Mouse (Mus musculus): ENCODE measurements around the gene Tmem202. TPM values are rescaled to one million over a fixed set of nuclear protein-coding genes. Genes with fewer than 3 reads are reported as not detected.
A peak's percentile ranks its signal among the peaks of the same experiment; 100 is the strongest.

Gene Tmem202
- total RNA-seq, 4 experiments from 2014 or later: 0.40 to 0.91 (median 0.79) TPM

DNA sequence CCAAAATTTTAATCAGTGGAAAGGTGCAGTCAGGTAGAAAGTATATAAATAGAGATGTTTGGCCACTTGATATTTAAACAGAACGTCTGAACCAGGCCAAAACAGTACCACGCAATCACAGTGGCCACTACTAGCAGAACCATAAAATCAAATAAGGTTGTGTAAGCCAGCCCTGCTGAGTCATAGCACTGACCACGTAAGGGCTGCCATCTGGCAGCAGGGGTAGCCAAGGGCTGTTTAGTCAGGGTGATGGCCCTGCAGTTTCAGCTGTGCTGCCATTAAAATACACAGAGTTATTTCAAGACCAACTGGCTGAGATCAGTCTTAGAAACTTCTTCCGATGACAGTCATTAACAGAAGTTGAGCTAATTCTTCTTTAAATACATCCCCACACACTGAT, 5.8 kb downstream of the Tmem202 start:
- peak; percentile 54 for DNase-seq (ENCODE audit: low spot score)

DNA sequence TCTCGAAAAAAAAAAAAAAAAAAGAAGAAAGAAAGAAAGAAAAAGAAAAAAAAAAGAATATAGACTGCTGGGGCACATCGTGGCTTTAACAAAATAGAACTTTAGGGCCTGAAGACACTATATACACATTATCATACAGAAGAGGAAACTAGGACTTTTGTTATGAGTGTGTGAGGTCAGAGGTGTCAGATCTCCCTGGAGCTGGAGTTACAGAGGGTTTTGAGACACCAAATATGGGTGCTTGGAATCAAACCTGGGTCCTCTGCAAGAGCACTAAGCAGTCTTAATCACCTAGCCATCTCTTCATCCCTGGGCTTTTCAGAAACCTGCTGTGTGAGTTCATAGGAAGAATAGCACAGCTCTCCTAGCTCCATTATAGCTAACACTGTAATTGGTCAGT, 6.2 kb downstream of the Tmem202 start:
- no peak for DNase-seq (ENCODE audit: low spot score)

GRCm38 (mm10) chr9:59531645-59532044, 8.0 kb downstream of the Tmem202 start:
- no peak for DNase-seq (ENCODE audit: low spot score)

GRCm38 (mm10) chr9:59528274-59528673, 11.4 kb downstream of the Tmem202 start:
- DNase-seq (ENCODE audit: low spot score): no peak

DNA sequence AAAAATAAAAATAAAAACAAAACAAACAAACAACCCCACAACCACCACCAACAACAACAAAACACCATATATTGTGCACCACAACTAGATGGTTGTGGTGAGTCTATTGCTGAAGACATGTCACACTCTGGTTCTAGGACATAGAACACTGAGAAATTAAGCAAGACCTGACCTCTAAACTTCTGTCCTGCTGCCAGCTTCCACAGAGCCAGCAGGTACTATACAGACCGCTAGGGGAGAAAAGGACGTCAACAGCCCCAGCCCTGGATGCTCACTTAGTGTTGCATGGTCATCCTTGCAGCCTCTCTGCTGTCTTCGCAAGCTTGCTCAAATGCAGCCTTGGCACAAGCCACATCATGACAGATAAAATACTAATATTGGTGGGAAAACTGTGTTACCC, 12.1 kb downstream of the Tmem202 start:
- DNase-seq (ENCODE audit: low spot score): no peak

DNA sequence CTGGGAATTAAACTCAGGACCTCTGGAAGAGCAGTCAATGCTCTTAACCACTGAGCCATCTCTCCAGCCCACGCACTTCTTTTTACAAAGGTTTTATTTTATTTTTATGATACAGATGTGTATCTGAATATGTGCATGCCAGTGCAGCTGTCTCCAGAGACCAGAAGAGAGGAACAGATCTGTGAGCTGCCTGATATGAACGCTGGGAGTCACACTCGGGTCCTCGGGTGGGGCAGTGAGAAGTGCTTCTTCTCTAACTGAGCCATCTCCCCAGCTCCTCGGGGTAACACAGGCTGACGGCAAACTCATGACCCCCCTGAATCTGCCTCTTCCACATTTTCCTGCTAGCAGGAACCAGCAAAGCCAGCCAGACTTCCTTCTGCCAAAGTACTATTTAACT, 12.9 kb downstream of the Tmem202 start:
- no peak for DNase-seq (ENCODE audit: low spot score)

DNA sequence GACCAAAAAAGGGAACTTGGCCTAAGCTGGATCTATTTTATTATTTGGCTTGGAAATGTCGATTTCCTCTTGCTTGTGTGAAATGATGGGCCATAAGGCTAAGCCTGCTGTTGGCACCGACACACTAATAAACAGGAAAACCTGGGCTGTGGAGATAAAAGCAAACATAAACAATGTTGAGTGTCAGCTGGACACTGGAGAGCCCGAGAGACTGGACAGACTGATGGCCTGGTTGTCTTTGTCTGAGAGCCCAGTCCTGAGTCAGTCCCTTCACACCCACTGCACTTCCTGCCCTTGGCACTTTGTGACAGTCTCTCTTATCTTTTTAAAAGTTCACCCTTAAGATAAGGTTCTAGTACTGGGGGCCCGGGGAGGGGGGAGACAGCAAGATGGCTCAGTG, 16.7 kb downstream of the Tmem202 start:
- DNase-seq (ENCODE audit: low spot score): no peak

- DNase-seq (ENCODE audit: low spot score): no peak
Observed at GRCm38 (mm10) chr9:59519396-59519795, 20.3 kb downstream of the Tmem202 start.

DNA sequence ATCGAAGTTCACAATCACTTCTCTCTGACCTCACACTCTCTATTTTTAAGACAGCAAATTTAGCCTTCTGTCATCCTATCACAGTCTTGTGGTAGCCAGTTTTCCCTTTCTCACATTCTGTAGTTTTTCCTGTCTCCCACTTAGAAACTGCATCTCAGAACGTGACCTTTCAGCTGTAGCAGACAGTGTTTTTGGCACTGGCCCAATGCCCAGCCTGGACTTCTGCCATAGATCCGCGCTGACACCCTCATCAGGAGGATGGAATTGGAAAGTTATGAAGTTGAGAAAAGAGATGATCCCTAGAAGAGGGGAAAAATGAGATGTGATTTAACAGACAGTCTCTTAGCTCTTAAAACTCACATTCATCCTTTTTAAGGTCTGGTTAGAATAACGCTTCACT, 20.7 kb downstream of the Tmem202 start:
- DNase-seq (ENCODE audit: low spot score): no peak

- DNase-seq (ENCODE audit: low spot score): no peak
Observed at GRCm38 (mm10) chr9:59517127-59517526, 22.5 kb downstream of the Tmem202 start.

- DNase-seq (ENCODE audit: low spot score): no peak
Observed at GRCm38 (mm10) chr9:59515069-59515468, 24.6 kb downstream of the Tmem202 start.

- DNase-seq (ENCODE audit: low spot score): no peak
Observed at GRCm38 (mm10) chr9:59512381-59512780, 27.3 kb downstream of the Tmem202 start.

GRCm38 (mm10) chr9:59508146-59508545, 31.5 kb downstream of the Tmem202 start:
- no peak for DNase-seq (ENCODE audit: low spot score)

GRCm38 (mm10) chr9:59487331-59487730, 52.3 kb downstream of the Tmem202 start:
- no peak for DNase-seq (ENCODE audit: low spot score)

- peak; percentile 96 for DNase-seq (ENCODE audit: low spot score)
Observed at GRCm38 (mm10) chr9:59486549-59487065, 53.0 kb downstream of the Tmem202 start, which contains the start of gene Arih1. Gene Arih1, minus strand, starts transcription at chr9:59486618.

DNA sequence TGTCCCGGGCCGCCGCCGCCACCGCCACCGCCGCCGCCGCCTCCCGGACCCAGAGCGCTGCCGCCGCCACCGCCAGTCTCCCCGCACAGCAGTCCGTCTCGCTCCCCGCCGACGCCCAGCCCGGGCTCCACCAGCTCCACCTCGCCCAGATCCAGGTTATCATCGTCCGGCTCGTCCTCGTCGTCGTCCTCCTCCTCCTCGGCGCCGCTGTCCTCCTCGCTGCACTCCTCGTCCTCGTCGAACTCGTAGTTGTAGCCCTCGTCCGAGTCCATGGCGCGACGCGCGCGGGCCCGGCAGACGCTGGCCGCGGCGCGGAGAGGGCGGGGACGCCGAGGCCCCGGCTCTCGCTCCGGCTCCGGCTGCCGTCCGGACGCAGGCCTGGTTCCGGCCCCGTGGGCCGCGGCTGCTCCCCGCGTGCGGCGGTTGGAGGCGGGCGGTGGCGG, 53.5 kb downstream of the Tmem202 start:
- no peak for DNase-seq (ENCODE audit: low spot score)

- peak; percentile 56 for DNase-seq (ENCODE audit: low spot score)
Observed at GRCm38 (mm10) chr9:59485511-59486075, 54.1 kb downstream of the Tmem202 start.

- DNase-seq (ENCODE audit: low spot score): no peak
Observed at GRCm38 (mm10) chr9:59484760-59485159, 54.9 kb downstream of the Tmem202 start.

GRCm38 (mm10) chr9:59482419-59482818, 57.2 kb downstream of the Tmem202 start:
- no peak for DNase-seq (ENCODE audit: low spot score)

DNA sequence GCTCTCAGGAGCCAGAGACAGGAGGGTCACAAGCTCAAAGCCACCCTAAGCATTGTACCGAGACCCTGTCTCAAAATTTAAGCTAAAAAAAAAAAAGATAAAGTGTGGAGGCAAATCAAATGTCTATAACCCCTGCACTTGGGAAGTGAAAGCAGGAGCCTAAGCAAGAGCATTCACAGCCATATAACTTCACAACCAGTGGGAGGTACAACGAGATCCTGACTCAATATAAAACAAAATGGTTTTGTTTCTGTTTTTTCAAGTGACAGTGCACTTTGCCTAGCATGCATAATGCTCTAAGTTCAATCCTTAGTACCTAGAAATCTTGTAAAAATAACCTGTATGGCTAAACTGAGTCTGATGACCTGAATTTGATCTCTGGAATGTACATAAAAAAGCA, 63.0 kb downstream of the Tmem202 start:
- DNase-seq (ENCODE audit: low spot score): no peak

DNA sequence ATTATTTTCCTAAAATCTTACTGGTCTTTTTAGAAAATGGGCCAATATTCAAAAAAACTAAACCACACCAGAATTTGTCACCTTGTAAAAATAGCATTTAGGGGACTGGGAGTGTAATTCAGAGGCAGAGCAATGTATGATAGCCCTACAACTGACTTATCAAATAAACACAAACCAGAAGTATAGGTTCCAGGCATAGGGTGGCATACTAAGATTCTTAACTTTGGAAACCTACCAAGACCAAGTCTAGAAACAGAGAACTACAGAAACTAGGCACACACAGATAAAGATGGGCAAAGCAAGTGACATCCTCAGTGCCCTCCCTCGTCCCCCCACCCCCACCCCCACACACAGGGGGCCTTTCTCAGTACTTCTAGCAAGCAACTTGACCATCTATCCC, 64.8 kb downstream of the Tmem202 start:
- no peak for DNase-seq (ENCODE audit: low spot score)

- DNase-seq (ENCODE audit: low spot score): no peak
Observed at GRCm38 (mm10) chr9:59473171-59473570, 66.5 kb downstream of the Tmem202 start.

DNA sequence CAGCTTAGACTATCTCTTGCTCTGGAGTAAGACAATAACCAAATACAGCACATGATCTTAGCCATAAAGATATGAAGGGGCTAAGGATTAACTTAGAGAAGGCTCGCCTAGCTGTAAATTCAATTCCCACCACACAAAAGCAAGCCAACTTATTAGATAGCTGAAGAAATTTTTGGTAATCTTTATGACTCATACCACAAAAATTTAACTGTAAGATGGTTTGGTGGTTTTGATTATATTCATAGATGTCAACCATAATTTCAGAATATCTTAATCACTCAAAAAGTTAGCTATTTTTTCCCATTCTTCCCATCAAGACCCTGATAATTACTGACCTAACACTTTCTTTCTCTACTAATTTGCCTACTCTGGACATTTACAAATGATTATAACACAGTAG, 70.2 kb downstream of the Tmem202 start:
- no peak for DNase-seq (ENCODE audit: low spot score)
